Mouse (Mus musculus): Measurements from ENCODE around the gene Olfr472.
"Not testable (repeated sequence)": the region's sequence is repeated elsewhere in the genome, so short reads cannot be mapped to it uniquely, and the experiment has no call there.

The Olfr472 gene

GRCm38 (mm10) chr7:107897602-107898001, at the start of gene Olfr472:
TSS of gene Olfr472 (plus strand) at chr7:107897902.
- no peak for DNase-seq (ENCODE audit: extremely low spot score)

GRCm38 (mm10) chr7:107930146-107930545, 32.4 kb downstream of the Olfr472 start, which contains the start of gene Olfr473:
TSS of gene Olfr473 (plus strand) at chr7:107930446.
- no peak for DNase-seq (ENCODE audit: extremely low spot score)

GRCm38 (mm10) chr7:107952539-107952938, 54.8 kb downstream of the Olfr472 start:
- DNase-seq (ENCODE audit: extremely low spot score) = not testable (repeated sequence)

- DNase-seq (ENCODE audit: extremely low spot score) = no peak
Measured at GRCm38 (mm10) chr7:107954343-107954742, 56.6 kb downstream of the Olfr472 start, which contains the start of gene Olfr474. TSS of gene Olfr474 (plus strand) at chr7:107954643.

Measured in embryo, embryonic 9.5 days (tissue).